Mouse (Mus musculus) embryonic fibroblast, embryonic 13.5 days (primary cell): ENCODE data around the gene Cldn4.

Experiments used
- CTCF ChIP-seq: IDR thresholded peaks from 2 replicates; pipeline ENCODE4 v1.5.1; 2011; ENCODE audit warnings: mild to moderate bottlenecking, control low read depth, low read length, moderate library complexity, borderline replicate concordance; ENCODE audit not compliant: insufficient read depth
- POLR2A ChIP-seq: IDR thresholded peaks from 2 replicates; pipeline ENCODE4 v1.6.1; 2011; ENCODE audit warnings: low read depth, mild to moderate bottlenecking, control low read depth, low read length, moderate library complexity

DNA sequence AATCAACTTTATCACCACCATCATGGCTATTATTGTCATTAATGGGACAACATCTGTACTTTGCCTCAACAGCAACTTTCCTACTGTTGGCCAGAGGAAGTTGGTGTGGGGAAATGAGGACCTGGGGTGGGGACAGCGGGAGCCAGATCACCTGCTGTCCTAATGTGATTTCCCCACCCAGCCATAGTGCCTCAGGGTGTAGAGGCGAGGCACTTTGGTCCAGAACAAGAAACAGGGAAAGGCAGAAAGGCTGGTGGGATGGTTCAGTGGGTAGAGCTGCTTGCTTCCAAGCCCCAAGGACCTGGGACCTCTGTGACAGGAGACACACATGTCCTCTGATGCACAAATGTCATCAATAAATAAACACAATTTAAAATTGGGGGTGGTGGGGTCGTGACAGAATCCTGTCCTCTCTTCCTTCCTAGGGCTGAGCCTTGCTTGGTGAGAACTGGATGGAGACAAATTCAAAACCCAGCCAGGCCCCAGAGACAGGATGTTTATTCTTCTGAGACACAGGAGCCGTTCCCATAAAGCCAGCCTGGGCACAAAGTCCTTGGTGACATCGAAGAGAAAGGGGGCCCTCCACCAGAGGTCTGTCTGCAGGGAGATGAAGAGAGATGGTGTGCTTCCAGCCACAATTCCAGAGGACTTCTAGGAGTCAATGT lies 818 bp upstream of the Cldn4 start:
- TF ChIP-seq CTCF (no peak), POLR2A (no peak)
